Mouse (Mus musculus): ENCODE measurements around the gene Olfr1154. TPM values are rescaled to one million over a fixed set of nuclear protein-coding genes. Genes with fewer than 3 reads are reported as not detected.

The Olfr1154 gene
- not detected for total RNA-seq (2021)

DNA sequence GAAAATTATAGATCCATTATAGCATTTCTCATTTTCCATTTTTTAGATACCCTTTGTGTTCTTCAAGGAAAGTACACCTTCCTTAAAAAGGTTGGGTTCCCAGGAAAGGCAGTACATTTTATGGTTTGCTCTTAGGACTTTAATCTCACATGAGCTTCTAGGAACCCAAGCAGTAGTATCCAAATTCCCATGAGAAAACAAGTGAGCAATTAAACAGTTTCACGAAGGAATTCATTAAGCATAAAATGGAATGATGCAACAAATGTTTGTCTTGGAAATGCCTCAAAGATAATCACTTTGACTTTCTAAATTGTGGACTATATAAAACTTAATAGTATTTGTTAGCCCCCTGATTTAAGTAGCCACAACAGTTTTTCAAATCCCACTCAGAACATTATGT is at the start of gene Olfr1154:
Gene Olfr1154, minus strand, starts transcription at position 101 of the 400 bp plus-strand sequence.
- no peak for DNase-seq (ENCODE audit: low spot score)
- intact Hi-C loops (cut with DNase I) = no loop called here

DNA sequence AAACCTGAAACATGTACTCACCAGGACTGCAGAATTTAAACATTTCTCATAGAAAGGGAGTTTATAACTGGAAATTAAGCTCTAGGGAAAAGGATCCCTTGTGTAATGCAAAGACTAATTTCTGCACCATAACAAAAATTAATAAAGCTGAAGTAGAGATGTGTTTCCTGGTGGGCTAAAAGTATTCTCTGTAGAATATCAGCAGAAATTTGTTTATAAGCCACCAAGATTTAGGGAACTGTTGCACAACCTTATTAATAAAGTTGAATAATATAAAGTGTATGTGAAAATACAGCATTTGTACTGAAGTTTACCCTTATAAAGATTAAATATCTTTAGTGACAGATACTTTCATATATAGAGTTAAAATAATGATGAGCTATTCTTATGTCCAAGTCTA is 48.0 kb upstream of the Olfr1154 start, which contains the start of gene Olfr1156:
Gene Olfr1156, minus strand, starts transcription at position 101 of the 400 bp plus-strand sequence.
- no peak for DNase-seq (ENCODE audit: low spot score)
- intact Hi-C loops (cut with DNase I) = no loop called here

DNA sequence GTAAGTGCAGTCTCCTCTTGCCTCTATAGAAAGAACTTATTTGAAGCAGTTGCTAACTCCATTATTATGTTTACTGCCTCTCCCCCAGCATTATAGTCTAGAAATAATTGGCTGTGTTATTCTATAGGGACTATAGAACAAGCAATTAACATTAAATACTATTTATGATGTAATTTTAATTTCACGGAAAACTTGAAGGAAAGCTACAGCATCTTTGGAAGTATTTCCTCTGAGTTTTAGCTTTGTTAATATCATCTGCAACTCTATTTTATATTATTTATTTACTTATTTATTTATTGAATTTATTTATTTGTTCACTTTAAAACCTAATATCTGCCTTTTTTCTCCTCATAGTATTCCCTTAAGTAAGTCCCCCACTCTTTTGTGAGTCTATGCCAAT is 40.1 kb upstream of the Olfr1154 start, which contains the start of gene Olfr1155:
Gene Olfr1155, minus strand, starts transcription at position 101 of the 400 bp plus-strand sequence.
- intact Hi-C loops (cut with DNase I) = no loop called here
- DNase-seq (ENCODE audit: low spot score) = no peak

DNA sequence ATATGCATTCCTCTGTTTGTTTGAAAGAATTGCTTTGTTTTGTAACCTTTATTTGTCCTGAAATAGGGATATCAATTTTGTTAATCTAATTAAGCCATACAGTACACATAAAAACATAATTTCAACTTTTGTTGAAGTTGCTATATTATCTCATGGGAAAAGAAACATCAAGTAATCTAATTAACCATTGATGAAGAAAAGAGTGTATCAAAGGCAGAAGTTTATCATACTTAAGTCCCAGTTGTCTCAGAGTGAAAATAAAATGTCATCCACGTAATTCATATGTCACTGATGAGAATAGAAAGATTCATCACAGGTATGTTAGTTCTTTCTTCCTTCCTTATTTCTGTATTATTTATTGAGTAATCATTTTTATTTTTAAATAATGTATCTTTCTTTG is 10.3 kb downstream of the Olfr1154 start, which contains the start of gene Olfr1153:
Gene Olfr1153, plus strand, starts transcription at position 301 of the 400 bp plus-strand sequence.
- no peak for DNase-seq (ENCODE audit: low spot score)
- intact Hi-C loops (cut with DNase I) = no loop called here

DNA sequence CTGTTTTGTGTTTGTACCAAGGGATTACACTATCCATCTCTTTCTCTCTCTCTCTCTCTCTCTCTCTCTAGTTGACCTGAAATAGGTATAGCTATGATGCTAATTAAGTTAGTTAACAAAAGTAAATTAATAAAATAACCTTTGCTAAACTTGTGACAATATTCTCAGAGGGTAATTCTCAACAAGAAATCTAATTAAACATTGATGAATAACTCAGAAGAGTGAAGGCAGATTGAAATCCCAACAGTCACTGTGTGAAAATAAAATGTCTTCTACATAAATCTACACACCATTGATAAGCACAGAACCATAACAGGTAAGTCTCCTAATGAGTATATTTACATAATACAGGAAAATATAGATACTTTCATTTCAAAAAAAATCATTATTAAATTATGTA is 38.8 kb downstream of the Olfr1154 start, which contains the start of gene Olfr1152:
Gene Olfr1152, plus strand, starts transcription at position 301 of the 400 bp plus-strand sequence.
- intact Hi-C loops (cut with DNase I) = no loop called here
- DNase-seq (ENCODE audit: low spot score) = no peak

DNA sequence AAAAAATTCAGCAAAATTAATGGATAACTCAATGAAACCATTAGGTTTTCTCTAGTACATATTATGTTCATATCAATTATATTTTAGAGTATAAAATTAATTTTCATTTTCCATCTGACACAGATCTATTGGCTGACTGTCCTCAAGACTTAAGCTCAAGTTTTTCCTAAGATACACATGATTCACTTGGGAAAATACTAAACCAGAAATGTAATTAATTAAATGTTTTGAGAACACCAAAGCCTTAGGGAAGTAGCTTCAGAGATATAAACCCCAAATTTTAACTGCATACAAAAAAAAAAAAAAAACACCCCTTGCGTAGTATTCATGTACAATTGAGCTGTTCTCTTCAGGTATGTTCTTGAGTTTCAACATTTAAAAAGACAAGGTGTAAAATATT is 49.4 kb downstream of the Olfr1154 start, which contains the start of gene Olfr1151:
Gene Olfr1151, plus strand, starts transcription at position 301 of the 400 bp plus-strand sequence.
- intact Hi-C loops (cut with DNase I) = no loop called here
- no peak for DNase-seq (ENCODE audit: low spot score)

Other genes with a start within 250 kb of the Olfr1154 start
- not detected for gene Olfr1134, start 246.7 kb downstream of the Olfr1154 start, total RNA-seq (2021)
- gene Olfr1135, start 231.5 kb downstream of the Olfr1154 start, total RNA-seq (2021) = not detected
- gene Olfr1136, start 211.2 kb downstream of the Olfr1154 start, total RNA-seq (2021) = not detected
- gene Olfr1137, start 192.0 kb downstream of the Olfr1154 start, total RNA-seq (2021) = not detected
- not detected for gene Olfr1138, start 165.2 kb downstream of the Olfr1154 start, total RNA-seq (2021)
- gene Olfr1140, start 161.4 kb downstream of the Olfr1154 start, total RNA-seq (2021) = not detected
- not detected for gene Olfr1141, start 151.2 kb downstream of the Olfr1154 start, total RNA-seq (2021)
- not detected for gene Olfr152, start 125.7 kb downstream of the Olfr1154 start, total RNA-seq (2021)
- gene Olfr1143, start 104.6 kb downstream of the Olfr1154 start, total RNA-seq (2021) = not detected
- not detected for gene Olfr1145, start 95.3 kb downstream of the Olfr1154 start, total RNA-seq (2021)
- not detected for gene Olfr1148, start 74.6 kb downstream of the Olfr1154 start, total RNA-seq (2021)
- not detected for gene Olfr1150-ps1, start 61.2 kb downstream of the Olfr1154 start, total RNA-seq (2021)
- gene Olfr1151, start 49.3 kb downstream of the Olfr1154 start, total RNA-seq (2021) = not detected
- not detected for gene Olfr1152, start 38.7 kb downstream of the Olfr1154 start, total RNA-seq (2021)
- not detected for gene Olfr1153, start 10.2 kb downstream of the Olfr1154 start, total RNA-seq (2021)
- gene Olfr1155, start 40.0 kb upstream of the Olfr1154 start, total RNA-seq (2021) = not detected
- gene Olfr1156, start 47.9 kb upstream of the Olfr1154 start, total RNA-seq (2021) = not detected
- not detected for gene Olfr1157, start 63.1 kb upstream of the Olfr1154 start, total RNA-seq (2021)
- not detected for gene Olfr74, start 69.5 kb upstream of the Olfr1154 start, total RNA-seq (2021)
- not detected for gene Olfr1158, start 84.9 kb upstream of the Olfr1154 start, total RNA-seq (2021)
- gene Olfr1160, start 103.1 kb upstream of the Olfr1154 start, total RNA-seq (2021) = not detected
- not detected for gene Olfr1161, start 117.6 kb upstream of the Olfr1154 start, total RNA-seq (2021)
- not detected for gene Olfr73, start 132.5 kb upstream of the Olfr1154 start, total RNA-seq (2021)
- gene Olfr1162, start 146.0 kb upstream of the Olfr1154 start, total RNA-seq (2021) = not detected
- gene Olfr1163, start 166.7 kb upstream of the Olfr1154 start, total RNA-seq (2021) = not detected
- not detected for gene Olfr1164, start 188.8 kb upstream of the Olfr1154 start, total RNA-seq (2021)
- gene Olfr1166, start 223.1 kb upstream of the Olfr1154 start, total RNA-seq (2021) = not detected

All from heart, postnatal 25 days (tissue).